Comparison of ENCODE assay signal across 8 mouse cellular contexts in genomic region chr5:146905486-146906172, GRCm38 (mm10). TPM values are rescaled to one million over a fixed set of nuclear protein-coding genes. Genes with fewer than 3 reads are reported as not detected.
DNase-seq lines count a peak whose midpoint lies in the region; ATAC-seq and TF ChIP-seq lines count a peak whose summit lies in the region.

No protein-coding gene starts in this region.

- H3K36me3 ChIP-seq in forebrain, embryonic 16.5 days (ENCODE audit: control insufficient read depth, insufficient read depth) = no peaks in the 10 kb centered on the region
- no peaks in the 10 kb centered on the region for H3K36me3 ChIP-seq in hindbrain, embryonic 10.5 days

- 23% methylated on average over 14 of the region's 14 CpGs for WGBS in cerebellum, adult 2 months
- WGBS in forebrain, embryonic 16.5 days = 27% methylated on average over 14 of the region's 14 CpGs
- WGBS in hindbrain, embryonic 10.5 days = 27% methylated on average over 14 of the region's 14 CpGs

- H3K4me3 ChIP-seq in cerebellum, adult 2 months (replicated peaks; ENCODE audit: insufficient read depth, low read depth, low read length) = no peak overlapping the region
- no peak overlapping the region for H3K4me3 ChIP-seq in forebrain, embryonic 16.5 days (replicated peaks; ENCODE audit: low read length)
- H3K4me3 ChIP-seq in hindbrain, embryonic 10.5 days = 0 out of 2 replicates have a peak overlapping the region, but pooled peaks have one; percentile 5

- no peaks in the 10 kb centered on the region for H3K4me1 ChIP-seq in cerebellum, adult 2 months (ENCODE audit: control insufficient read depth, insufficient read depth, low read length)
- H3K4me1 ChIP-seq in forebrain, embryonic 16.5 days (replicated peaks; ENCODE audit: control insufficient read depth, insufficient read depth, low read length) = no peaks in the 10 kb centered on the region
- H3K4me1 ChIP-seq in hindbrain, embryonic 10.5 days (replicated peaks) = peaks cover 11% of the 10 kb centered on the region; the same call in 1 of the 2 replicates

- no peak for TF ChIP-seq POLR2A in cerebellum, adult 2 months (IDR thresholded peaks at IDR 0.05; ENCODE audit: borderline replicate concordance, insufficient read depth, low read length)

- TF ChIP-seq CTCF in cerebellum, adult 2 months (IDR thresholded peaks at IDR 0.05; ENCODE audit: borderline replicate concordance, insufficient read depth, low read depth, low read length) = peak; percentile 88

- no peak overlapping the region for H3K27ac ChIP-seq in cerebellum, adult 2 months (ENCODE audit: insufficient read depth, low read length)
- no peak overlapping the region for H3K27ac ChIP-seq in forebrain, embryonic 16.5 days (ENCODE audit: low read length)
- H3K27ac ChIP-seq in hindbrain, embryonic 10.5 days = no peak overlapping the region

- no peaks in the 10 kb centered on the region for H3K9me3 ChIP-seq in forebrain, embryonic 16.5 days (ENCODE audit: control insufficient read depth, low read length)
- no peaks in the 10 kb centered on the region for H3K9me3 ChIP-seq in hindbrain, embryonic 10.5 days

- DNase-seq in Muller cell, postnatal 12 days (ENCODE audit: inconsistent ontology term) = peak; percentile 40
- peak; percentile 38 to 75 for DNase-seq in cerebellum, adult 2 months
- peak; percentile 84 for DNase-seq in hindbrain, embryonic 10.5 days (ENCODE audit: low spot score)
- peak; percentile 65 to 76 for DNase-seq in layer of hippocampus, postnatal 14 days (ENCODE audit: low spot score in 2 of 2)
- peak; percentile 88 for DNase-seq in lung, postnatal 14 days
- peak; percentile 88 for DNase-seq in retina, embryonic 14.5 days (ENCODE audit: low spot score)
- peak; percentile 59 to 69 for DNase-seq in thymus, postnatal 36 days

- ATAC-seq in forebrain, embryonic 16.5 days = peak; percentile 49; the same call in 1 of the 2 replicates

- no peak overlapping the region for H3K9ac ChIP-seq in forebrain, embryonic 16.5 days (replicated peaks; ENCODE audit: low read depth, low read length)

- H3K4me2 ChIP-seq in forebrain, embryonic 16.5 days (ENCODE audit: low read length) = peak overlapping the region; percentile 32; the same call in 1 of the 2 replicates

- no peaks in the 10 kb centered on the region for H3K27me3 ChIP-seq in cerebellum, adult 2 months (ENCODE audit: control insufficient read depth, insufficient read depth, low read length)
- H3K27me3 ChIP-seq in forebrain, embryonic 16.5 days (replicated peaks; ENCODE audit: control insufficient read depth, insufficient read depth, low read length) = no peaks in the 10 kb centered on the region
- H3K27me3 ChIP-seq in hindbrain, embryonic 10.5 days (ENCODE audit: insufficient read depth, poor library complexity, severe bottlenecking) = peaks cover 7% of the 10 kb centered on the region; the same call in 1 of the 2 replicates

RNA-seq across cellular contexts. Expression of gene Gtf3a, which starts 42.8 kb away (rescaled TPM):
- 36.4 and 43.0 TPM in 2 replicates for polyA plus RNA-seq in cerebellum, adult 2 months (2012; rRNA removed)
- 118 and 123 TPM in 2 replicates for polyA plus RNA-seq in forebrain, embryonic 16.5 days (2015; fragmentation: Nextera tagmentation; extraction: Ambion mirVana)
- polyA plus RNA-seq in hindbrain, embryonic 10.5 days (2016; fragmentation: Nextera tagmentation; extraction: Ambion mirVana) = 115 and 118 TPM in 2 replicates
- 10 to 100 TPM; 23.5 to 26.5 TPM for total RNA-seq in layer of hippocampus, postnatal 14 days (2021)

RNA-seq across cellular contexts. Expression of gene Mtif3, which starts 58.0 kb away (rescaled TPM):
- 21.9 and 23.4 TPM in 2 replicates for polyA plus RNA-seq in cerebellum, adult 2 months (2012; rRNA removed)
- polyA plus RNA-seq in forebrain, embryonic 16.5 days (2015; fragmentation: Nextera tagmentation; extraction: Ambion mirVana) = 28.7 and 31.6 TPM in 2 replicates
- 19.0 and 23.9 TPM in 2 replicates for polyA plus RNA-seq in hindbrain, embryonic 10.5 days (2016; fragmentation: Nextera tagmentation; extraction: Ambion mirVana)
- total RNA-seq in layer of hippocampus, postnatal 14 days (2021) = 10 to 100 TPM; 18.1 to 19.3 TPM
